Mouse (Mus musculus) c-Kit-positive CD71-negative TER-119-negative erythroid progenitor cells, embryonic 14.5 days (primary cell): Measurements from ENCODE around the gene Slc41a3.

Source experiments
- DNase-seq: peaks from one replicate; pipeline ENCODE4 v3.0.0-alpha.2; 2013; ENCODE audit warnings: low read depth

Gene Slc41a3

DNA sequence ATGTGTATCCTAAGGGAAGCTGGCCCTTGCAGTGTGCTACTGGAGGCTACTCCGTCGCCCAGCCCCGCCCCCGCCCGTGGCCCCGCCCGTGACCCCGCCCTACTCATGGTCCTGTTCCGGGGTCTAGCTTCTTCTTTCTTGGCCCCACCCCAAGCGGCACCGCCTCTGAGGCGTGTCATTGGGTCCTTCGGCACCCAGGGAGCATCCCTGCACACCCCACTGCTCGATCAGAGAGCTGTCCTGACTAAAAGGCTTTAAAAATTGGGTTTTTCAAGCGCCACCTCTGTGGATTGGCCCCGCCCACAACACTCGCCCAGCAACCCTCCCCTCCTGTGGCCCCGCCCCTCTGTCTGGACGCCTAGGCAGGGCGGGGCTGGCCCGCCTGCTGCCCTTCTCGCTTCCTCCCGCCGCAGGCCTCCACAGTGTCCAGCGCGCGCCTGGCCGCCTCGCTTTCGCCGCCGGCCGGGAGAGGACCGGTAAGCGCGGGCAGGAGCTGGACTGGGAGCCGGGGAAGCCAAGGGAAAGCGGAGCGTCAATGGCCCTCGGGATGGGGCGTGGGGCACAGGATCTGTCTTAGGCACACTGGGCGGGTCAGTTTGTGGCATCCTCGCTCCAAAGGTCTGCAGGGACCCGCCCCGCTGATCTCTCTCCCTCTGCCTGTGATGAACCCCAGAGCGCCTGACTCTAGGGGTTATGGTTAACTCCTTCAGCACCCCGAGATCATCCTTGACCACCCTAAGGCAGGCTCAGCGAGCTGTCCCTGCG, at the start of gene Slc41a3:
Gene Slc41a3, plus strand, starts transcription at position 193 of the 765 bp plus-strand sequence.
- peak; percentile 63 for DNase-seq

DNA sequence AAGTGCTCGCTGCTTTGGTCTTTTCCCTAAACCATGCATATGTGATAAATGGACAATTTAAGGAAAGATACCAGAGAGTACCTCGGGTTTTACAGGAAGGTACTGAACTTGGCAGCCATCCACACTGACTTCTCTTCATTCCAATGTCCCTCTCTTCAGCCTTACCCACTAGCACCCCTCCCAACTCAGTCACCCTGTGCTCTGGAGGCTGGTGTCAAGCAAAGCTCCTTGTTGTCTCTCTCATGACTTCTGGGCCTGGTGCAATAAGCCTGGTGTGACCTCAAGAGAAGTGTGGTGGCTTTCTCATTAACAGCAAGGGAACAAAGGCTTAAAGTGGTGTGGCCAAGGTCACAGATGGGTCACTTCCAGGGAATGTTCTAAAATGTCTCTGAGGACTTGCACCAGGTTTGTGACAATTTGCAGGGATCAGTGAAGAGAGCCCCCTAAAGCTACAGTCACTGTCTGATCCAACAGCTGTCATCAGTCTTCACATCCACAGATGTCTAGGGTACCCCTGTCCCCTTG, 47.9 kb upstream of the Slc41a3 start:
- DNase-seq: no peak

- no peak for DNase-seq
Observed at GRCm38 (mm10) chr6:90557077-90557476, 47.4 kb upstream of the Slc41a3 start.

GRCm38 (mm10) chr6:90557829-90558693, 46.5 kb upstream of the Slc41a3 start:
- DNase-seq: no peak

GRCm38 (mm10) chr6:90560390-90561058, 44.0 kb upstream of the Slc41a3 start:
- DNase-seq: no peak

GRCm38 (mm10) chr6:90561234-90561781, 43.2 kb upstream of the Slc41a3 start:
- DNase-seq: no peak

DNA sequence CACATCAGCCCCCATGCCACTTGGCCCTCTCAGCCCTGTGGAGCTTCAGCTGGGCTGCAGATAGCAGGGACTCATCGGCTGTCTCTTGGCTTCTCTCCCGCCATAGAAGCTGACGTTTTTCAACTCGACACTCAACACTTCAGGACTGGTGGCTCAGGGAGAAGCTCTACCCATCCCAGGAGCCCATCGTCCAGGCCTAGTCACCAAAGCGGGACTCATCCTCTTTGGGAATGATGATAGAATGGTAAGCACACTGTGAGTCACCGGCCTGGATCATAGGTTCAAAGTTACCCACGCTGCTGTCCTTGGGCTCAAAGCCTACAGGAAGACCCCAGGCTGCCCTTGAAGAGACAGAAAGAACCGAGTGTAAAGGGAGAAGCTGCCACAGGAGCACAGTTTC, 40.3 kb upstream of the Slc41a3 start:
- DNase-seq: no peak

GRCm38 (mm10) chr6:90565357-90566215, 38.9 kb upstream of the Slc41a3 start:
- no peak for DNase-seq

DNA sequence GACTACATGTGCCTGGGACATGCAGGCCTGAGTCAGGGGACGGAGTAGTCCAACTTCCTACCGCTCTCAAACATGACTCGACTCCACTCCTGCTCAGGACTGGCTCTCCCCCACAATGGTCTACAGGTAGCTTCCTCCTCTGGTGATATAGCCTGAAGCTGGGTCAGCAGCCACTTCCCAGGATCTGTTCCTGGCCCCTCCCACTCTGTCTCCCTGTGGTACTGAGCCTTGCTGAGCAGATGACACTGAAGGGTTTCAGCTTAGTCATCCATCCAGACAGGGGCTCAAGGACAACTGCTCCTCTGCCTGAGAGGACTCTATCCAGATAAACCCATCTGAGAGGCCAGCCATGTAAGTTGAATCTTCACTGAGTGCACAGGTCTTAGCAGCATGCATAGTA, 37.0 kb upstream of the Slc41a3 start:
- DNase-seq: no peak

GRCm38 (mm10) chr6:90567928-90568327, 36.6 kb upstream of the Slc41a3 start:
- no peak for DNase-seq

GRCm38 (mm10) chr6:90568721-90569120, 35.8 kb upstream of the Slc41a3 start:
- no peak for DNase-seq

GRCm38 (mm10) chr6:90569736-90570383, 34.7 kb upstream of the Slc41a3 start:
- no peak for DNase-seq

- no peak for DNase-seq
Observed at GRCm38 (mm10) chr6:90570392-90570791, 34.1 kb upstream of the Slc41a3 start.

- DNase-seq: peak; percentile 56
Observed at GRCm38 (mm10) chr6:90575261-90575715, 29.2 kb upstream of the Slc41a3 start.

DNA sequence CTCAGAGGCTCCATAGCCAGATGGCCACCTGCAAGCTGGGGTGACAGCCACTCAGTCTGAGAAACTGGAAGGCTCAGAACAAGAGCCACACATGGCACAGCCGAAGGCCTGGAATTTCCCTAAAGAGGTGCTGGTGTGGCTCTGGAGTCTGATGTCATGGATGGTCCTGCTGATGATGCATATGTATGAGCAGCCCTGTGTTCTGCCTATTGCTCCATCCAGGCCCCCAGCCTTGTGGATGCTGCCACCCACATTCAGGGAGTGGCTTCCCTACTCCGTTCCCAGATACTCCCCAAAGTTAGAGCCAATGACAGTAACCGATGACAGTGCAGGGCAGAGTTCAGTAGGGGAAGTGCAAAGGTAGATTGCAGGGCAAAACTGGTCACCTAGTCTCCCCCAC, 26.4 kb upstream of the Slc41a3 start:
- no peak for DNase-seq

DNA sequence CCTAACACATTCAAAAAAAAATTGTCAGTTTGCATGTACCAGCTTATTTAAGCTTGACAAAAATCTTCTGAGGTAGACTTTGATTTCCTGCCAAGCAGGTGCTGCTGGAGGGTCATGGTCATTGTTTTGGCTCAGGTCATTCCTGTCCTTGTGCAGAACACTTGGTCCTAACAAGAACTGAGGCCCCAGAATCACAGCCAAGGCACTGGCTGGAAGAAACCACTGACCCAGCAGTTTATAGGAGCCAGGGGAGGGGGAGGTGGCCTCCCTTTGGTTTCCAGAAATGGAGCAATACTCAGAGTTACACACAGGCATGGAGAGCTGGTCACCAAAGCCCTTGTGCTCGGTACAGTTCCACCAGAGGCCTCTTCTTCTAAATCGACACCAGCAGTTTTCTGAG, 22.2 kb upstream of the Slc41a3 start:
- DNase-seq: no peak

- no peak for DNase-seq
Observed at GRCm38 (mm10) chr6:90588113-90588512, 16.4 kb upstream of the Slc41a3 start.

DNA sequence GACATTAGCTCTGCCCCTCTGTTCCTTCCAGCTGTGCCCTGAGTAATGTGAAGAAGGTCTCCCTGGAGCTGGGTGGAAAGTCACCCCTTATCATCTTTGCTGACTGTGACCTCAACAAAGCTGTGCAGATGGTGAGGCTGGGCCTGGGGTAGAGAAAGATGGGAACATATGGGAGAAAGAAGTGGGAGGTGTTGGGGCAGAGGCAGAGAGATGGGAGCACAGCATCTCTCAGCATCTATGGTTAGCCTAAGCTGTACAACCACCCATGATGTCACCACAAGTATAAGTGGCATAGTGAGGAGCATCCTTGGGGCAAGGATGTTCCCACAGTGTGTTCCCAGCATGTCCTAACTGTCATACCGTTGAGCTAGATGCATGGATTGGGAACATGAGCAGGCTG, 13.8 kb upstream of the Slc41a3 start:
- DNase-seq: no peak

DNA sequence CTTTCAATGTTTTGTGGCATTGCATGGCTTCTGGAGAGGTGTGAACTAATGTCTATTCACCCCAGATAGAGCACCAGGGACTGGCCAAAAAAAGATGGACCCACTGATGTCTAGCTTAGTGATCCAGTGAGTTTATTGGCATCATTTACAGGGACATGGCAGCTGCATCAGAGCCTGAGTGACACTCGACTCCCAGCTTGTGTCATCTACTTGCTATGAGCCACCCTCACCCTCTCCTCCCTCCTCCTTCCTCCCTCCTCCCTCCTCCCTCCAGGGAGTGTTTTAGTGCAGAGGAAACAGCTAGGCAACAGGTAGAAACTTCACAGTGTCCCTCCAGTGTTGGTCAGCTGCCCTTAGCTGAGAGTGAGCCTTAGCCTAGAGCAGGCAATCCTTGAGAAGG, 9.6 kb upstream of the Slc41a3 start:
- no peak for DNase-seq

- no peak for DNase-seq
Observed at GRCm38 (mm10) chr6:90597060-90597459, 7.5 kb upstream of the Slc41a3 start.

DNA sequence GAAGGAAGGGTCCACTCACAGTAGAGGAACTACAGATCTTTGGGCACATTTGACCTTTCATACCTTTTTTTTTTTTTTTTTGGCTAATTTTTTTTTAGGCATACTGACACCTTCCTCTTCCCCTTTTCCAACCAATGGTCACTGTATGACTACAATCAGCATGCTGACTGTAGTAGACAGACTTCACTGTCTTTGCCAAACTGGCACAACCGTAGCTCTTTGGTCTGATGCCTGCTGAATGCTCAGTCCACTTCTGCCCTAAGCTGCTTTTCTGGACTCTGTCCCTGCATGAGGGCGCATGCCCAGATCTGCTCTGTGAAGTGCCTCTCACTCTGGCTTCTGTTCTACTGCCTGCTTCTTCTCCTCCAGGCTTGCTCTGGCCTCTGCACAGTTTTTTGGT, 6.9 kb upstream of the Slc41a3 start:
- no peak for DNase-seq
